Mouse (Mus musculus): Measurements from ENCODE around the gene Tfdp1. TPM values are rescaled to one million over a fixed set of nuclear protein-coding genes. Genes with fewer than 3 reads are reported as not detected.

Tfdp1 gene
- total RNA-seq, 2 experiments from 2014 or later, result 49.1 to 58.3 TPM

GRCm38 (mm10) chr8:13413823-13414390, 75.4 kb downstream of the Tfdp1 start:
- DNase-seq (ENCODE audit: low spot score in 2 of 2), result no peak

- no peak for DNase-seq (ENCODE audit: low spot score in 2 of 2)
Measured at GRCm38 (mm10) chr8:13415879-13416278, 77.3 kb downstream of the Tfdp1 start.

- no peak for DNase-seq (ENCODE audit: low spot score in 2 of 2)
Measured at GRCm38 (mm10) chr8:13419111-13419639, 80.6 kb downstream of the Tfdp1 start.

GRCm38 (mm10) chr8:13420970-13421369, 82.4 kb downstream of the Tfdp1 start:
- DNase-seq (ENCODE audit: low spot score in 2 of 2), result no peak

GRCm38 (mm10) chr8:13427351-13427750, 88.8 kb downstream of the Tfdp1 start:
- DNase-seq (ENCODE audit: low spot score in 2 of 2), result no peak

Other genes with a start within 250 kb of the Tfdp1 start
- gene Pcid2, start 233.3 kb upstream of the Tfdp1 start, total RNA-seq (2021), result 10 to 100 TPM; 19.4 to 20.9 TPM
- 100 to 1,000 TPM in 1 of 2 experiments, 10 to 100 TPM in 1; 77.3 to 136 TPM for gene Cul4a, start 233.1 kb upstream of the Tfdp1 start, total RNA-seq (2021)
- gene Lamp1, start 179.6 kb upstream of the Tfdp1 start, total RNA-seq (2021), result 100 to 1,000 TPM; 456 to 471 TPM
- gene Grtp1, start 138.1 kb upstream of the Tfdp1 start, total RNA-seq (2021), result 10 to 100 TPM in 1 of 2 experiments, 1 to 10 TPM in 1; 9.1 to 15.3 TPM
- 10 to 100 TPM in 1 of 2 experiments, 1 to 10 TPM in 1; 7.8 to 18.5 TPM for gene Adprhl1, start 84.6 kb upstream of the Tfdp1 start, total RNA-seq (2021)
- 10 to 100 TPM; 27.2 to 33.6 TPM for gene Dcun1d2, start 50.6 kb upstream of the Tfdp1 start, total RNA-seq (2021)
- gene Tmco3, start 50.6 kb upstream of the Tfdp1 start, total RNA-seq (2021), result 10 to 100 TPM; 31.2 to 33.2 TPM
- gene Atp4b, start 58.1 kb downstream of the Tfdp1 start, total RNA-seq (2021), result 1 to 10 TPM in 1 of 2 experiments, under 1 TPM in 1; 0.60 to 5.0 TPM
- gene Grk1, start 66.3 kb downstream of the Tfdp1 start, total RNA-seq (2021), result not detected
- 1 to 10 TPM; 1.3 to 1.7 TPM for gene Tmem255b, start 96.4 kb downstream of the Tfdp1 start, total RNA-seq (2021)
- 100 to 1,000 TPM; 100 to 394 TPM for gene Gas6, start 155.7 kb downstream of the Tfdp1 start, total RNA-seq (2021)
- gene 1700029H14Rik, start 223.7 kb downstream of the Tfdp1 start, total RNA-seq (2021), result not detected

All from adrenal gland, adult 18-20 months (tissue).